Mouse (Mus musculus): ENCODE measurements around the gene Ercc1. TPM values are rescaled to one million over a fixed set of nuclear protein-coding genes. Genes with fewer than 3 reads are reported as not detected.

Gene Ercc1
- total RNA-seq, 2 experiments from 2014 or later: 38.3 to 44.7 TPM

- peak; percentile 94 to 96 for DNase-seq (ENCODE audit: low spot score in 2 of 2)
Measured at GRCm38 (mm10) chr7:19308454-19309277, 35.9 kb upstream of the Ercc1 start.

GRCm38 (mm10) chr7:19309278-19309883 lies 35.2 kb upstream of the Ercc1 start:
- no peak for DNase-seq (ENCODE audit: low spot score in 2 of 2)

- DNase-seq (ENCODE audit: low spot score in 2 of 2): peak; percentile 96 to 97
Measured at GRCm38 (mm10) chr7:19309884-19310641, 34.5 kb upstream of the Ercc1 start, which contains the start of gene Fosb. Gene Fosb (minus strand): TSS chr7:19310051.

- DNase-seq (ENCODE audit: low spot score in 2 of 2): no peak
Measured at GRCm38 (mm10) chr7:19311991-19312390, 32.6 kb upstream of the Ercc1 start.

- no peak for DNase-seq (ENCODE audit: low spot score in 2 of 2)
Measured at GRCm38 (mm10) chr7:19314033-19314432, 30.5 kb upstream of the Ercc1 start.

- no peak for DNase-seq (ENCODE audit: low spot score in 2 of 2)
Measured at GRCm38 (mm10) chr7:19316451-19317161, 28.0 kb upstream of the Ercc1 start.

- no peak for DNase-seq (ENCODE audit: low spot score in 2 of 2)
Measured at GRCm38 (mm10) chr7:19318201-19318600, 26.4 kb upstream of the Ercc1 start.

GRCm38 (mm10) chr7:19318676-19319075 lies 25.9 kb upstream of the Ercc1 start:
- DNase-seq (ENCODE audit: low spot score in 2 of 2): no peak

GRCm38 (mm10) chr7:19319458-19319857 lies 25.1 kb upstream of the Ercc1 start:
- no peak for DNase-seq (ENCODE audit: low spot score in 2 of 2)

GRCm38 (mm10) chr7:19319906-19320305 lies 24.7 kb upstream of the Ercc1 start:
- DNase-seq (ENCODE audit: low spot score in 2 of 2): peak; percentile 92 to 96

- DNase-seq (ENCODE audit: low spot score in 2 of 2): no peak
Measured at GRCm38 (mm10) chr7:19320637-19321036, 23.9 kb upstream of the Ercc1 start.

GRCm38 (mm10) chr7:19321464-19321863 lies 23.1 kb upstream of the Ercc1 start:
- DNase-seq (ENCODE audit: low spot score in 2 of 2): no peak

GRCm38 (mm10) chr7:19322489-19322888 lies 22.1 kb upstream of the Ercc1 start:
- no peak for DNase-seq (ENCODE audit: low spot score in 2 of 2)

- no peak for DNase-seq (ENCODE audit: low spot score in 2 of 2)
Measured at GRCm38 (mm10) chr7:19324221-19324620, 20.4 kb upstream of the Ercc1 start.

GRCm38 (mm10) chr7:19325262-19326199 lies 19.0 kb upstream of the Ercc1 start:
- no peak for DNase-seq (ENCODE audit: low spot score in 2 of 2)

GRCm38 (mm10) chr7:19326359-19326758 lies 18.2 kb upstream of the Ercc1 start:
- peak; percentile 55 to 68 for DNase-seq (ENCODE audit: low spot score in 2 of 2)

GRCm38 (mm10) chr7:19327128-19327527 lies 17.4 kb upstream of the Ercc1 start:
- DNase-seq (ENCODE audit: low spot score in 2 of 2): peak; percentile 63 to 74

GRCm38 (mm10) chr7:19327782-19328181 lies 16.8 kb upstream of the Ercc1 start:
- DNase-seq (ENCODE audit: low spot score in 2 of 2): no peak

GRCm38 (mm10) chr7:19328425-19328824 lies 16.2 kb upstream of the Ercc1 start:
- DNase-seq (ENCODE audit: low spot score in 2 of 2): no peak

- no peak for DNase-seq (ENCODE audit: low spot score in 2 of 2)
Measured at GRCm38 (mm10) chr7:19331910-19332309, 12.7 kb upstream of the Ercc1 start.

Measured in layer of hippocampus, postnatal 14 days (tissue).